Mouse (Mus musculus): ENCODE results near the gene Fbxo6. TPM values are rescaled to one million over a fixed set of nuclear protein-coding genes. Genes with fewer than 3 reads are reported as not detected.

Fbxo6 gene
- polyA plus RNA-seq, 1 experiment from 2014 or later = 24.5 TPM

- Histone ChIP-seq H3K9me3 (replicated peaks; ENCODE audit: control insufficient read depth, low read length) (no peaks in the 10 kb centered on the region), H3K4me2 (no peak overlapping the region), H3K36me3 (ENCODE audit: control insufficient read depth, insufficient read depth, low read length) (peaks cover 2% of the 10 kb centered on the region; the same call in 1 of the 2 replicates), H3K27me3 (ENCODE audit: control insufficient read depth, insufficient read depth, low read length) (peaks cover 5% of the 10 kb centered on the region; the same call in 1 of the 2 replicates), H3K9ac (ENCODE audit: low read depth, low read length) (no peak overlapping the region), H3K4me1 (ENCODE audit: control insufficient read depth, insufficient read depth, low read length) (peaks cover 16% of the 10 kb centered on the region), H3K27ac (ENCODE audit: low read depth, low read length) (no peak overlapping the region), H3K4me3 (ENCODE audit: low read depth, low read length) (no peak overlapping the region)
- no peak for ATAC-seq (replicated peaks; ENCODE audit: insufficient number of reproducible peaks, low FRiP score, low TSS enrichment)
- WGBS (ENCODE audit: insufficient replicate concordance) = 49% methylated on average over 3 of the region's 3 CpGs
Measured at GRCm38 (mm10) chr4:148154982-148155381, 3.0 kb upstream of the Fbxo6 start.

GRCm38 (mm10) chr4:148154006-148154405 is 2.1 kb upstream of the Fbxo6 start:
- 82% methylated on average over 4 of the region's 4 CpGs for WGBS (ENCODE audit: insufficient replicate concordance)
- ATAC-seq (replicated peaks; ENCODE audit: insufficient number of reproducible peaks, low FRiP score, low TSS enrichment) = no peak
- H3K4me1 ChIP-seq (ENCODE audit: control insufficient read depth, insufficient read depth, low read length) = peaks cover 23% of the 10 kb centered on the region

GRCm38 (mm10) chr4:148152547-148152946 is 607 bp upstream of the Fbxo6 start:
- Histone ChIP-seq H3K36me3 (ENCODE audit: control insufficient read depth, insufficient read depth, low read length) (peaks cover 2% of the 10 kb centered on the region; the same call in 1 of the 2 replicates), H3K9ac (ENCODE audit: low read depth, low read length) (no peak overlapping the region), H3K27me3 (ENCODE audit: control insufficient read depth, insufficient read depth, low read length) (no peaks in the 10 kb centered on the region), H3K27ac (ENCODE audit: low read depth, low read length) (0 out of 2 replicates have a peak overlapping the region, but pooled peaks have one; percentile 90), H3K9me3 (replicated peaks; ENCODE audit: control insufficient read depth, low read length) (no peaks in the 10 kb centered on the region), H3K4me3 (ENCODE audit: low read depth, low read length) (no peak overlapping the region), H3K4me2 (no peak overlapping the region), H3K4me1 (ENCODE audit: control insufficient read depth, insufficient read depth, low read length) (peaks cover 11% of the 10 kb centered on the region)
- WGBS (ENCODE audit: insufficient replicate concordance) = 82% methylated on average over 5 of the region's 5 CpGs
- no peak for ATAC-seq (replicated peaks; ENCODE audit: insufficient number of reproducible peaks, low FRiP score, low TSS enrichment)

More at GRCm38 (mm10) chr4:148154006-148154405, 2.1 kb upstream of the Fbxo6 start:
- Histone ChIP-seq H3K4me3 (ENCODE audit: low read depth, low read length) (no peak overlapping the region), H3K4me2 (no peak overlapping the region), H3K9ac (ENCODE audit: low read depth, low read length) (no peak overlapping the region), H3K27me3 (ENCODE audit: control insufficient read depth, insufficient read depth, low read length) (peaks cover 5% of the 10 kb centered on the region; the same call in 1 of the 2 replicates), H3K9me3 (replicated peaks; ENCODE audit: control insufficient read depth, low read length) (no peaks in the 10 kb centered on the region), H3K27ac (ENCODE audit: low read depth, low read length) (no peak overlapping the region), H3K36me3 (ENCODE audit: control insufficient read depth, insufficient read depth, low read length) (peaks cover 2% of the 10 kb centered on the region; the same call in 1 of the 2 replicates)

- peak overlapping the region; percentile 95 for H3K4me2 ChIP-seq
- H3K9ac ChIP-seq (ENCODE audit: low read depth, low read length) = peak overlapping the region; percentile 86
- H3K36me3 ChIP-seq (ENCODE audit: control insufficient read depth, insufficient read depth, low read length) = peaks cover 7% of the 10 kb centered on the region
- no peak for ATAC-seq (replicated peaks; ENCODE audit: insufficient number of reproducible peaks, low FRiP score, low TSS enrichment)
- 29% methylated on average over 3 of the region's 3 CpGs for WGBS (ENCODE audit: insufficient replicate concordance)
- H3K27ac ChIP-seq (ENCODE audit: low read depth, low read length) = peak overlapping the region; percentile 90
- H3K4me1 ChIP-seq (ENCODE audit: control insufficient read depth, insufficient read depth, low read length) = peaks cover 11% of the 10 kb centered on the region
- no peaks in the 10 kb centered on the region for H3K9me3 ChIP-seq (replicated peaks; ENCODE audit: control insufficient read depth, low read length)
- peak overlapping the region; percentile 71 for H3K4me3 ChIP-seq (ENCODE audit: low read depth, low read length)
- H3K27me3 ChIP-seq (ENCODE audit: control insufficient read depth, insufficient read depth, low read length) = no peaks in the 10 kb centered on the region
Measured at GRCm38 (mm10) chr4:148150953-148151266, 1.0 kb downstream of the Fbxo6 start.

GRCm38 (mm10) chr4:148150242-148150641 is 1.7 kb downstream of the Fbxo6 start:
- H3K9ac ChIP-seq (ENCODE audit: low read depth, low read length) = no peak overlapping the region
- peaks cover 11% of the 10 kb centered on the region for H3K4me1 ChIP-seq (ENCODE audit: control insufficient read depth, insufficient read depth, low read length)
- 40% methylated on average over 7 of the region's 7 CpGs for WGBS (ENCODE audit: insufficient replicate concordance)
- no peaks in the 10 kb centered on the region for H3K27me3 ChIP-seq (ENCODE audit: control insufficient read depth, insufficient read depth, low read length)
- no peak overlapping the region for H3K27ac ChIP-seq (ENCODE audit: low read depth, low read length)
- ATAC-seq (replicated peaks; ENCODE audit: insufficient number of reproducible peaks, low FRiP score, low TSS enrichment) = no peak
- H3K4me2 ChIP-seq = peak overlapping the region; percentile 95
- no peak overlapping the region for H3K4me3 ChIP-seq (ENCODE audit: low read depth, low read length)
- no peaks in the 10 kb centered on the region for H3K9me3 ChIP-seq (replicated peaks; ENCODE audit: control insufficient read depth, low read length)
- H3K36me3 ChIP-seq (ENCODE audit: control insufficient read depth, insufficient read depth, low read length) = peaks cover 9% of the 10 kb centered on the region

- Histone ChIP-seq H3K27ac (ENCODE audit: low read depth, low read length) (no peak overlapping the region), H3K4me3 (ENCODE audit: low read depth, low read length) (peak overlapping the region; percentile 14; the same call in 1 of the 2 replicates), H3K9ac (ENCODE audit: low read depth, low read length) (0 out of 2 replicates have a peak overlapping the region, but pooled peaks have one; percentile 39), H3K4me2 (peak overlapping the region; percentile 95), H3K4me1 (ENCODE audit: control insufficient read depth, insufficient read depth, low read length) (peaks cover 11% of the 10 kb centered on the region), H3K36me3 (ENCODE audit: control insufficient read depth, insufficient read depth, low read length) (peaks cover 11% of the 10 kb centered on the region), H3K9me3 (replicated peaks; ENCODE audit: control insufficient read depth, low read length) (no peaks in the 10 kb centered on the region), H3K27me3 (ENCODE audit: control insufficient read depth, insufficient read depth, low read length) (no peaks in the 10 kb centered on the region)
- 42% methylated on average over 12 of the region's 12 CpGs for WGBS (ENCODE audit: insufficient replicate concordance)
- ATAC-seq (replicated peaks; ENCODE audit: insufficient number of reproducible peaks, low FRiP score, low TSS enrichment) = no peak
Measured at GRCm38 (mm10) chr4:148149540-148149939, 2.4 kb downstream of the Fbxo6 start.

GRCm38 (mm10) chr4:148147714-148148113 is 4.2 kb downstream of the Fbxo6 start:
- Histone ChIP-seq H3K4me3 (ENCODE audit: low read depth, low read length) (no peak overlapping the region), H3K27me3 (ENCODE audit: control insufficient read depth, insufficient read depth, low read length) (no peaks in the 10 kb centered on the region), H3K4me1 (ENCODE audit: control insufficient read depth, insufficient read depth, low read length) (peaks cover 11% of the 10 kb centered on the region), H3K9me3 (replicated peaks; ENCODE audit: control insufficient read depth, low read length) (no peaks in the 10 kb centered on the region), H3K4me2 (no peak overlapping the region), H3K9ac (ENCODE audit: low read depth, low read length) (no peak overlapping the region), H3K27ac (ENCODE audit: low read depth, low read length) (no peak overlapping the region), H3K36me3 (ENCODE audit: control insufficient read depth, insufficient read depth, low read length) (peaks cover 9% of the 10 kb centered on the region)
- no peak for ATAC-seq (replicated peaks; ENCODE audit: insufficient number of reproducible peaks, low FRiP score, low TSS enrichment)
- WGBS (ENCODE audit: insufficient replicate concordance) = 91% methylated on average over 2 of the region's 2 CpGs

- Histone ChIP-seq H3K36me3 (ENCODE audit: control insufficient read depth, insufficient read depth, low read length) (peaks cover 9% of the 10 kb centered on the region), H3K27ac (ENCODE audit: low read depth, low read length) (no peak overlapping the region), H3K9ac (ENCODE audit: low read depth, low read length) (no peak overlapping the region), H3K4me2 (no peak overlapping the region), H3K4me3 (ENCODE audit: low read depth, low read length) (no peak overlapping the region), H3K27me3 (ENCODE audit: control insufficient read depth, insufficient read depth, low read length) (peaks cover 3% of the 10 kb centered on the region; the same call in 1 of the 2 replicates), H3K4me1 (ENCODE audit: control insufficient read depth, insufficient read depth, low read length) (no peaks in the 10 kb centered on the region; the same call in none of the 2 replicates), H3K9me3 (replicated peaks; ENCODE audit: control insufficient read depth, low read length) (no peaks in the 10 kb centered on the region)
- ATAC-seq (replicated peaks; ENCODE audit: insufficient number of reproducible peaks, low FRiP score, low TSS enrichment) = no peak
- 85% methylated on average over 5 of the region's 5 CpGs for WGBS (ENCODE audit: insufficient replicate concordance)
Measured at GRCm38 (mm10) chr4:148143721-148144120, 8.2 kb downstream of the Fbxo6 start.
